Mouse (Mus musculus) ES-E14 (cell line): ENCODE measurements around the gene Rfx2. TPM values are rescaled to one million over a fixed set of nuclear protein-coding genes. Genes with fewer than 3 reads are reported as not detected.

ENCODE experiments used
- DNase-seq: peaks from one replicate; pipeline ENCODE4 v3.0.0-alpha.2; 2013; ENCODE audit warnings: low read depth, low spot score
- H3K27ac ChIP-seq: 2 replicates; pipeline ENCODE4 v1.5.1; 2012; ENCODE audit warnings: low read depth, mild to moderate bottlenecking, low read length, moderate library complexity, mixed read lengths; ENCODE audit not compliant: poor library complexity, insufficient read depth, severe bottlenecking
- H3K36me3 ChIP-seq: 2 replicates; pipeline ENCODE4 v1.6.1; 2012; ENCODE audit warnings: mild to moderate bottlenecking, low read length, moderate library complexity, mixed read lengths; ENCODE audit not compliant: control insufficient read depth, poor library complexity, insufficient read depth, severe bottlenecking
- H3K4me1 ChIP-seq, 2 experiments: fragments of 150-350 bp in 1 of 2; sonication (generic) in 1 of 2; 2 replicates each; pipeline ENCODE4 v1.6.1; 2012; ENCODE audit warnings: low read length in 2 of 2, mild to moderate bottlenecking in 1 of 2, mixed read lengths in 1 of 2; ENCODE audit not compliant: control insufficient read depth in 2 of 2, insufficient read depth in 2 of 2, poor library complexity in 1 of 2
- H3K4me3 ChIP-seq, 2 experiments: fragments of 150-350 bp in 1 of 2; sonication (generic) in 1 of 2; 2 replicates each; pipeline ENCODE4 v1.5.1; 2012; ENCODE audit warnings: low read length in 2 of 2, low read depth in 1 of 2, mild to moderate bottlenecking in 1 of 2, mixed read lengths in 1 of 2; ENCODE audit not compliant: insufficient read depth in 1 of 2, poor library complexity in 1 of 2, severe bottlenecking in 1 of 2
- H3K9ac ChIP-seq: 2 replicates; pipeline ENCODE4 v1.6.1; 2012; ENCODE audit warnings: low read depth, mild to moderate bottlenecking, low read length, mixed read lengths; ENCODE audit not compliant: poor library complexity, insufficient read depth, severe bottlenecking
- H3K9me3 ChIP-seq: fragments of 150-350 bp; sonication (generic); 2 replicates; pipeline ENCODE4 v1.6.1; 2012; ENCODE audit warnings: low read depth, mild to moderate bottlenecking, low read length; ENCODE audit not compliant: control insufficient read depth, insufficient read depth
- CHD2 ChIP-seq: IDR thresholded peaks from 2 replicates; pipeline ENCODE4 v1.6.1; 2014; ENCODE audit warnings: mild to moderate bottlenecking, low read depth, low read length, inconsistent platforms
- HCFC1 ChIP-seq: IDR thresholded peaks from 2 replicates; pipeline ENCODE4 v1.6.1; 2012; ENCODE audit warnings: low read length, inconsistent platforms, borderline replicate concordance; ENCODE audit not compliant: insufficient read depth
- MAFK ChIP-seq: IDR thresholded peaks from 2 replicates; pipeline ENCODE4 v1.6.1; 2014; ENCODE audit warnings: mild to moderate bottlenecking, low read depth, low read length, inconsistent platforms; ENCODE audit not compliant: insufficient read depth
- ZC3H11A ChIP-seq: IDR thresholded peaks from 2 replicates; pipeline ENCODE4 v1.6.1; 2012; ENCODE audit warnings: low read depth, mild to moderate bottlenecking, inconsistent platforms, low read length, borderline replicate concordance
- ZNF384 ChIP-seq: IDR thresholded peaks from 2 replicates; pipeline ENCODE4 v1.6.1; 2012; ENCODE audit warnings: low read depth, low read length, inconsistent platforms
- in situ Hi-C, 2 experiments: fragments of 600-800 bp; cut with MboI; formaldehyde crosslinking; loops; one replicate each; pipeline ENCODE4 v1.15.1; 2025; ENCODE audit warnings: low sequenced_read_pairs in 2 of 2, inconsistent platforms in 1 of 2; ENCODE audit not compliant: unreplicated experiment in 2 of 2
- total RNA-seq: library from RNA; depleted of rRNA; stranded (reverse); fragments of 300-350 nt; gene quantifications from 2 replicates; pipeline ENCODE4 v1.2.3, GENCODE M21; 2012

Gene Rfx2
- total RNA-seq, 1 experiment = 15.8 TPM

- H3K4me1 ChIP-seq = peaks cover 13 to 34% of the 10 kb centered on the region in 2 experiments; a peak in 3 of 4 replicates
- TF ChIP-seq ZNF384 (no peak), HCFC1 (no peak), MAFK (no peak), ZC3H11A (no peak), CHD2 (no peak)
- DNase-seq = no peak
- no peak within 1 kb of the TSS for H3K4me3 ChIP-seq
- in situ Hi-C loops = no loop called here
- H3K36me3 ChIP-seq = no peaks in the 10 kb centered on the region
- H3K9me3 ChIP-seq = no peaks in the 10 kb centered on the region
- peak within 1 kb of the TSS; percentile 32 for H3K27ac ChIP-seq
- H3K9ac ChIP-seq = no peak within 1 kb of the TSS; the same call in 1 of the 2 replicates
Observed at GRCm38 (mm10) chr17:56874936-56875651, 44.3 kb upstream of the Rfx2 start, which contains the start of gene 1700061G19Rik. TSS of gene 1700061G19Rik (plus strand) at chr17:56875477.

DNA sequence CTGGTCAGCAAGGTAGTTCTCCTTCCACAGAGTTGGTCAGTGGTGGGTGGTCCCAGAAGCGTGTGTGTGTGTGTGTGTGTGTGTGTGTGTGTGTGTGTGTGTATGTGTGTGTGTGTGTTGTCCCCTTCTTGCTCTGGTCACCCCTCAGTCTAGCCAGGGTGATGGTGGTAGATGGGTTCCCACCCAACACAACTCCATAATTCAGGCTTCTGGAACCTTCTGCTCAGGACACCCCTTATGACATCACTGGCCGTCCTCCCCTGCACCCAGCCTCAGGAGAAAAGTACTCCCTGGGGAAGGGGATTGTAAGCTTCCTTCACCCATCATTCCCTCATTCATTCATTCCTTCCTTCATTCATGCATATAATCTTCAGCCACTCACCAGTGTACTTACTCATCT, 43.4 kb upstream of the Rfx2 start, which contains the start of gene Acsbg2:
Acsbg2 (minus strand) TSS at position 211 of the 400 bp plus-strand sequence.
- H3K36me3 ChIP-seq = no peaks in the 10 kb centered on the region
- in situ Hi-C loops = no loop called here
- H3K27ac ChIP-seq = peak within 1 kb of the TSS; percentile 7; the same call in 1 of the 2 replicates
- H3K9ac ChIP-seq = no peak within 1 kb of the TSS
- TF ChIP-seq CHD2 (no peak), ZNF384 (no peak), HCFC1 (no peak), ZC3H11A (no peak), MAFK (no peak)
- H3K9me3 ChIP-seq = no peaks in the 10 kb centered on the region
- no peak within 1 kb of the TSS for H3K4me3 ChIP-seq
- no peak for DNase-seq
- peaks cover 15 to 31% of the 10 kb centered on the region in 2 experiments for H3K4me1 ChIP-seq

GRCm38 (mm10) chr17:56872512-56872911, 41.7 kb upstream of the Rfx2 start:
- no peaks in the 10 kb centered on the region for H3K9me3 ChIP-seq
- in situ Hi-C loops = no loop called here
- H3K27ac ChIP-seq = no peak overlapping the region
- H3K4me3 ChIP-seq = no peak overlapping the region
- no peak overlapping the region for H3K9ac ChIP-seq
- peaks cover 15 to 35% of the 10 kb centered on the region in 2 experiments for H3K4me1 ChIP-seq
- TF ChIP-seq ZC3H11A = no peak
- no peak for TF ChIP-seq HCFC1
- TF ChIP-seq MAFK = no peak
- no peak for TF ChIP-seq CHD2
- no peak for TF ChIP-seq ZNF384
- no peak for DNase-seq
- no peaks in the 10 kb centered on the region for H3K36me3 ChIP-seq

DNA sequence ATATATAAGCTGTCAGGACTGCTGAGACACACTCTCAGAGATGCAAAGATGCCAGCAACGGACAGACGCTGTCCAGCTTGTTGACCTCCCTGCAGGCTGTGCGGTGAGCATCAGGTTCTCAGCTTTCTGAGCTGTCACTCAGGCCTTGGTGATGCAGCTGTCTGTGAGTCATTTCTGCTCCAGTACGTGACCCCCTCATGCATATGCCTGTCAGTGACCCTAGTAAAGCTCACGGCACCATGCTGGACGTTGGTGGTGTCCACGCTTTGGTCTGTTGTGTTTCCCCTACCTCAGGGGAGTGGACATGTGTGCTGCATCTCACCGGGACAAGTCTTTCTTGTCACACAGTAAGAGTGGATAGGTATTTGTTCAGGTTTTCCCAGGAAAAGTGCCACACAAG, 41.0 kb upstream of the Rfx2 start:
- no peak for DNase-seq
- Histone ChIP-seq H3K4me3 (no peak overlapping the region), H3K4me1 (peaks cover 15 to 31% of the 10 kb centered on the region in 2 experiments), H3K27ac (no peak overlapping the region), H3K36me3 (no peaks in the 10 kb centered on the region), H3K9me3 (no peaks in the 10 kb centered on the region), H3K9ac (no peak overlapping the region)
- in situ Hi-C loops = no loop called here
- TF ChIP-seq HCFC1 = no peak
- no peak for TF ChIP-seq CHD2
- no peak for TF ChIP-seq ZNF384
- no peak for TF ChIP-seq ZC3H11A
- no peak for TF ChIP-seq MAFK
